Mouse (Mus musculus) G1E (cell line): Measurements from ENCODE around the gene Madd.

Source experiments
- CTCF ChIP-seq: IDR thresholded peaks from 2 replicates; pipeline ENCODE4 v1.5.1; 2012; ENCODE audit warnings: low read depth, low read length, inconsistent platforms, mixed read lengths
- GATA1 ChIP-seq: IDR thresholded peaks from 2 replicates; pipeline ENCODE4 v1.6.1; 2012; ENCODE audit warnings: borderline replicate concordance, low read length, inconsistent platforms, mixed read lengths
- GATA2 ChIP-seq: IDR thresholded peaks from 2 replicates; pipeline ENCODE4 v1.6.1; 2012; ENCODE audit warnings: low read depth, low read length, inconsistent platforms, borderline replicate concordance
- TAL1 ChIP-seq: conservative IDR thresholded peaks from 2 replicates; pipeline ENCODE4 v1.6.1; 2012; ENCODE audit warnings: low read depth, low read length, inconsistent platforms, mixed read lengths

DNA sequence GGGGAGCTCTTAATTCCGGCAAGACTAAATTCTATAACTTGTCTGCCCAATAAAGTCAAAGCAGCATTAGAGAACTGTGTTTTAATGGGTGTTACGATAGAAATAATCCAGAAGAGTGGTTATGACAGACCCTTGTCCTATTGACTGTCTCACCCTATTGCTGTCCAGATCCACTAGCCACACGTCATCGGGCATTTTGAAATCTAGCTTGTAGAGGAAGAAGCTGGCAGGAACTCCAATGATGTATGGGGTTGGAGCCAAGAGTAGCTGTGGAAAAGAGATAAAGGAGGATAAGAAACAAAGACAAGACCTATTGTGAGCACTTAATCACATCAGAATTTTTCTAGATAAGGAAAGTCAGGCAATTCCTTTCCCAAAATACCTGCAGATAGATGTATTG is 8.1 kb downstream of the Madd start:
- TF ChIP-seq CTCF (no peak), GATA2 (no peak), GATA1 (no peak), TAL1 (no peak)
